Mouse (Mus musculus) retina, postnatal 7 days (tissue): ENCODE measurements around the gene Pcsk6.

ENCODE experiments used
- DNase-seq: peaks from one replicate; pipeline ENCODE4 v3.0.0-alpha.2; 2012; ENCODE audit warnings: low read depth, low spot score

Pcsk6 gene

GRCm38 (mm10) chr7:65940988-65941387 lies 79.5 kb downstream of the Pcsk6 start:
- no peak for DNase-seq

GRCm38 (mm10) chr7:65945342-65945993 lies 83.9 kb downstream of the Pcsk6 start:
- DNase-seq = no peak

DNA sequence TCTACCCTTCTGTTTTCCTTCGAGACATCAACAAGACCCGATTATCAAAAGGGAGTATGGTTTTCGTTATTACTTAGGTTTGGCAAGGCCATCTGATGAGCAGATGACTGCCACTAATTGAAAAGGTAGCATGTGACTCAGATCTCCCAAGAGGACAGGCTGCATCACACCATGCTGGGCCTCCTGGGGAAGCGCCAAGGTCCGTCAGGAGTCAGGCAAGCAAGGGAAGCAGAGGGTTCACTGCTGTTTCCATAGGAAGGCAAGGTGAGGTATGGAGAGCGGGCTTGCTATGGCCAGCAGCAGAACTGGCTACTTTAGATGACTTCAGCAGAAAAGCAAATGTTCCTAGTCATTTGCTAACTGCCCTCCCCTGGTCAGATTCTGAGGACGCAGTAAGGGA lies 84.9 kb downstream of the Pcsk6 start:
- no peak for DNase-seq

DNA sequence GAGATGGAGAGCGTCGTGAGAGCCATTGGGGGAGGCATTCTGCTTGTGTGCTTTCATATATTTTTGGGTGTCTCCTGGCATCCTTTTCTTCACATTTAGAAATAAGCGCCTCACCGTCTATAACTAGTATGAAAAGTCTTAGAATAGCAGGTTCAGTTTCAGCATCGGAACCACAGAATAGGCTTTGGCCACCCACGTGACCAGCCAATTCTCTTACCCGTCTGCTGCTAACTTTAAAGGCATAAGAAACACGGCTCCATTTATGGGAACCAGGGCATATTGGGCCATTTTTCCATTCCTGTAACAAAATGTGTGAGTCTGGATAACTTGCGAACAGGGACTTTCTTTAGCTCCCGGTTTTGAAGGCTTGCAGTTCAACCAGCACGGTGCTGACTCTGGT lies 87.4 kb downstream of the Pcsk6 start:
- DNase-seq = no peak

- no peak for DNase-seq
These were observed 93.0 kb downstream of the Pcsk6 start for GRCm38 (mm10) chr7:65954583-65954982.

DNA sequence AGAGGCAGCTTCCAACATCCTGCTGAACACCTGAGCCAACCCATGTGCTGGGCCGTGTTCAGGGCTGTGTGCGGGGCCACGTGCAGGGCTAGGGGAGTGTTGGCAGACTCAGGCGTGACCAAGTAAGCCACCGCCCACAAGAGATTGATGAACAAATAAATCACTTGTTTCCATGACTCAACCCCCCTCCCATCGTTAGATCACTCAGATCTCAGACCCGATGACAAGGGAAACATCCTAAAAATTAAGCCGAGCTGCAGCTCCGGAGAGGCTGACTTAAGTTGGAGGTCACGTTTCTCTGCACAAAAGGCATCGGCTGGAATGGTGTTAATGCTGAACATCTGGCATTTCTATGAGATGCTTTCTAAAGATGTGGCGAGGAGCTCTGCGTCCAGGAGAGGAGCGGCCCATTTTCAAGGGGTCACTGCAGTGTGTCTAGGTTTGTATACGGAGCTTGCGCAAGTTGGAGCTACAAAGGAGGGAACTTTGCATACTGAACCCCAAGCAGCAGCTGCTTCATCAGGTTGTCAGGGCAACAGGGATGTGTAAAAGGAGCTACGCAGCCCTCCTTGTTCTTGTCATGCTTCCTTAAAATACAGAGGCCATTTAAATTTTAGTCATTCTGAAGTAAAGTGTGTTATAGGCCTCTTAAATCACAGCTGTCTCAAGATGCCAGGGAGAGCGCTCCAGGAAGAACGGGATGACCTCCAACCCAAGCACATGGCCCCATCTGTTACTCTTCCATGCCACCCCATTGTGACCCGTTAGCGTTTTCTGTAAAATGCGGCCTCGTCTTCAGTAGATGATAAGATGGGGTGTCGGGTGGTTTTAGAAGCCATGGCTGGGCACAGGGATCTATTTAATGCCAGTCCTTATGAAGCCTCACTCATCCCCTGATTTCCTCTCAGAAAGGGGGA lies 94.0 kb downstream of the Pcsk6 start:
- DNase-seq = no peak

GRCm38 (mm10) chr7:65957245-65957644 lies 95.7 kb downstream of the Pcsk6 start:
- DNase-seq = no peak

GRCm38 (mm10) chr7:65958105-65958504 lies 96.6 kb downstream of the Pcsk6 start:
- no peak for DNase-seq

GRCm38 (mm10) chr7:65959221-65959924 lies 97.8 kb downstream of the Pcsk6 start:
- no peak for DNase-seq

- DNase-seq = no peak
These were observed 101.1 kb downstream of the Pcsk6 start for GRCm38 (mm10) chr7:65962611-65963010.

GRCm38 (mm10) chr7:65964398-65964797 lies 102.9 kb downstream of the Pcsk6 start:
- DNase-seq = no peak

DNA sequence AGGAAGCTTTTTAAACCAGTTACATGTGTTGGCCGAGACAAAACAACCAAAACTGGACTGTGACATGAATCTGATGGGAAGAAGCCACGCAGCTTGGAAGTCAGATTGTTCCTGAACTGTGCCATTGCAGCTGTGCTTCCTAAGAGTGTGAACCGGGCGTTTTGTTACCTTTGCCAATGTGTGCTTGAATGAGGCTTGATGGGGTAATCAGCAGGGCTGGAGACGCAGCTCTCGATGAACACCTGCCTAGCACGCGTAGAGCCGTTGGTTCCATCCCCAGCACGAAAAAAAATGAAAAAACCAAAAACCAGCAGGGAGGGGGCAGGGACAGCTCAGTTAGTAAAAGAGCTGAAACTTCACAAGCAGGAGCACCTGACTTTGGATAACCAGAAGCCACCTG lies 109.8 kb downstream of the Pcsk6 start:
- no peak for DNase-seq

DNA sequence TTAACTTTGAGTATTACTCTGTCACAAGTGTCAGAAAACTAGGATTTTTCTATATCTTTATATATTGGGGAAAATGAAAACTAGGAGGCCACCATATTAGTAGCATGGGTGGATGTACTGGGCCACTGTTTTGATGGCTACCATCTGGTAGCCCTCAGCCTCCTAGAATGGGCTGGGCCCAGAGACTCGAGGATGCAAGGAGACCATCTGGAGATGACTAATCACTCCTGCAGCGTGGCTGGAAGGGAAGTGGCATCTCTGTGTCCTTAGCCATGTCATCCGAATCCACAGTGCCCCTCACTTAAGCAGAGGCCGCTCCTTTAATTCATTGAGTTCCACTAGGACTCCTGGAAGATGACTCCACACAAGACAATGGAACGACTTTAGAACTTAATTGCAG lies 115.8 kb downstream of the Pcsk6 start:
- DNase-seq = no peak

DNA sequence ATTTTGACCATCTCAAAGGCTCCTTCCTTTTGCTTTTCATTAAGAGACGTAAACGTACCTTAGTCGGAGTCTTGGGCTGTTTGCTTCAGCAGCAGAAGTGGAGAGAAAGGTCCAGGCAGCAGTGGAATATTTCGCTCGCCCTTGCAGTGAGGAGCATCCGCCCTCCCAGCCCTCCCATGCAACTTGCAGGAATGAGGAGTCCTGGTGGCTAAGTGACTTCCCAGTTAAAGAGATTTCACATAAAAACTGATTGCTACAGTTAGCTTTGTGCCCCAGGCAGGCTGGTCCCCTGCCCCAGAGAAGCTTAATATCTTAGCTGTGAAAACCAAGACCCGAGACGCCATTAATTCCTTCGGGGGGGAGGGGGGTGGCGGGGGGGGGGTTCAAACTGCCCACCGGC lies 116.4 kb downstream of the Pcsk6 start:
- DNase-seq = no peak

- no peak for DNase-seq
These were observed 117.7 kb downstream of the Pcsk6 start for GRCm38 (mm10) chr7:65978996-65979823.

- DNase-seq = no peak
These were observed 118.5 kb downstream of the Pcsk6 start for GRCm38 (mm10) chr7:65980000-65980399.

- DNase-seq = no peak
These were observed 120.5 kb downstream of the Pcsk6 start for GRCm38 (mm10) chr7:65982057-65982456.

DNA sequence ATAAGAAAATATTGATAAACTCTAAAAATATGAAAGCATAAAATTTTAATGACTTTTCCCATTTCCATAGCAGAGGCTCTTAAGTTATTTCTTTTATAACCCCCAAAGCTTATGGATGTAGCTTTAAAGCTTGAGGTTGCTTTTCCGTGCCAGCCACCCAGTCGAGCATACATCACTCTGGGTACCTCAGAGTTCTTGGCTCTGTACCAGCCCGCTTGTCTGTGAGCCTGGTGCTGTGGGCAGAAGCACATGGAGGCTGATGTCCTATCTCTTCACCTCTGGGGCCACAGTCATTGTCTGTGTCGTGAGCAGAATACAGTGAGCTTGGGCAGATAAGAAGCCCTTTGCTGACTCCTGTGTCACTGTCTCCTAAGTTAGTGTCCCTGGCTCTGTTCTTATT lies 126.7 kb downstream of the Pcsk6 start:
- DNase-seq = no peak

DNA sequence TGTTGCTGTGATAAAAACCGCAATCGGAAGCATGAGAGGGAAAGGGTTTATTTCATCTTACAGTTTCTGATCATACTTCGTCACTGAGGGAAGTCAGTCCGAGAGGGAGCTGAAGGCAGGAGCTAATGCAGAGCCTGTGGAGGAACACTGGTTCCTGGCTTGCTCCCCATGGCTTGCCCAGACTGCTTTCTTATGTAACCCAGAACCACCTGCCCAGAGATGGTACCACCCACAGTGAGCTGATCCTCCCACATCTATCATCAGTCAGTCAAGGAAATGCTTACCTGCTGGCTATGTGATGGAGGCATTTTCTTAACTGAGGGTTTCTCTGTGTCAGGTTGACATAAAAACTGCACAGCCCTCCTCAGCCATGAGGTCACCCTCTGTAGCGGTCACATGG lies 127.2 kb downstream of the Pcsk6 start:
- DNase-seq = no peak

- no peak for DNase-seq
These were observed 130.8 kb downstream of the Pcsk6 start for GRCm38 (mm10) chr7:65992329-65992728.

DNA sequence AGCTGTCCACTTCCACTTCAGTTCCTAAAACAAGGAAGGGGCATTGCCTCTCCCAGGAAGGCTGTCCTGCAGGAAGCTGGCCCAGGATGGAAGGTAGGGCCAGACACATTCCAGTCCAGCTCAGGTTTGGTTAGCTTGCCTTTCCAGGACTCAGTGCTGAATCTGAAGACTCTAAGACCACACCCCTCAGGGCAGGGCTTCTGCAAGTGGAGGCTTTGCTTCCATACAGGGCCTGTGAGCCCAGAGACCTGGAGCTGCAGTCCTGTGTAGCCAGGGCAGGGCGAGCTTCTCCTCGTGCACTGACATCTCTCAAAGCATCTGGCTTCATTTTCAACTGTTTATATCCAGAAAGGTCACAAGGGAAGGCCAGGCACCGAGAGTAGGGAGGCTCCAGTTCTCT lies 131.9 kb downstream of the Pcsk6 start:
- no peak for DNase-seq
